Mouse (Mus musculus): ENCODE data around the gene Zbtb32.

- TF ChIP-seq CTCF (IDR thresholded peaks at IDR 0.05; ENCODE audit: low read depth) = no peak
- TF ChIP-seq EP300 (IDR thresholded peaks at IDR 0.05; ENCODE audit: low read depth) = no peak
These were observed 58.1 kb downstream of the Zbtb32 start for GRCm38 (mm10) chr7:30540572-30540971.

Measured in liver, embryonic 14.5 days (tissue).